Mouse (Mus musculus) ES-E14 (cell line): ENCODE measurements around the gene Cptp. TPM values are rescaled to one million over a fixed set of nuclear protein-coding genes. Genes with fewer than 3 reads are reported as not detected.

Experiments used
- DNase-seq: peaks from one replicate; pipeline ENCODE4 v3.0.0-alpha.2; 2013; ENCODE audit warnings: low read depth, low spot score
- H3K27ac ChIP-seq: 2 replicates; pipeline ENCODE4 v1.5.1; 2012; ENCODE audit warnings: low read depth, mild to moderate bottlenecking, low read length, moderate library complexity, mixed read lengths; ENCODE audit not compliant: poor library complexity, insufficient read depth, severe bottlenecking
- H3K36me3 ChIP-seq: 2 replicates; pipeline ENCODE4 v1.6.1; 2012; ENCODE audit warnings: mild to moderate bottlenecking, low read length, moderate library complexity, mixed read lengths; ENCODE audit not compliant: control insufficient read depth, poor library complexity, insufficient read depth, severe bottlenecking
- H3K4me1 ChIP-seq, 2 experiments: fragments of 150-350 bp in 1 of 2; sonication (generic) in 1 of 2; 2 replicates each; pipeline ENCODE4 v1.6.1; 2012; ENCODE audit warnings: low read length in 2 of 2, mild to moderate bottlenecking in 1 of 2, mixed read lengths in 1 of 2; ENCODE audit not compliant: control insufficient read depth in 2 of 2, insufficient read depth in 2 of 2, poor library complexity in 1 of 2
- H3K4me3 ChIP-seq, 2 experiments: fragments of 150-350 bp in 1 of 2; sonication (generic) in 1 of 2; 2 replicates each; pipeline ENCODE4 v1.5.1; 2012; ENCODE audit warnings: low read length in 2 of 2, low read depth in 1 of 2, mild to moderate bottlenecking in 1 of 2, mixed read lengths in 1 of 2; ENCODE audit not compliant: insufficient read depth in 1 of 2, poor library complexity in 1 of 2, severe bottlenecking in 1 of 2
- H3K9ac ChIP-seq: 2 replicates; pipeline ENCODE4 v1.6.1; 2012; ENCODE audit warnings: low read depth, mild to moderate bottlenecking, low read length, mixed read lengths; ENCODE audit not compliant: poor library complexity, insufficient read depth, severe bottlenecking
- H3K9me3 ChIP-seq: fragments of 150-350 bp; sonication (generic); 2 replicates; pipeline ENCODE4 v1.6.1; 2012; ENCODE audit warnings: low read depth, mild to moderate bottlenecking, low read length; ENCODE audit not compliant: control insufficient read depth, insufficient read depth
- CHD2 ChIP-seq: IDR thresholded peaks from 2 replicates; pipeline ENCODE4 v1.6.1; 2014; ENCODE audit warnings: mild to moderate bottlenecking, low read depth, low read length, inconsistent platforms
- HCFC1 ChIP-seq: IDR thresholded peaks from 2 replicates; pipeline ENCODE4 v1.6.1; 2012; ENCODE audit warnings: low read length, inconsistent platforms, borderline replicate concordance; ENCODE audit not compliant: insufficient read depth
- MAFK ChIP-seq: IDR thresholded peaks from 2 replicates; pipeline ENCODE4 v1.6.1; 2014; ENCODE audit warnings: mild to moderate bottlenecking, low read depth, low read length, inconsistent platforms; ENCODE audit not compliant: insufficient read depth
- ZC3H11A ChIP-seq: IDR thresholded peaks from 2 replicates; pipeline ENCODE4 v1.6.1; 2012; ENCODE audit warnings: low read depth, mild to moderate bottlenecking, inconsistent platforms, low read length, borderline replicate concordance
- ZNF384 ChIP-seq: IDR thresholded peaks from 2 replicates; pipeline ENCODE4 v1.6.1; 2012; ENCODE audit warnings: low read depth, low read length, inconsistent platforms
- in situ Hi-C, 2 experiments: fragments of 600-800 bp; cut with MboI; formaldehyde crosslinking; loops; one replicate each; pipeline ENCODE4 v1.15.1; 2025; ENCODE audit warnings: low sequenced_read_pairs in 2 of 2, inconsistent platforms in 1 of 2; ENCODE audit not compliant: unreplicated experiment in 2 of 2
- total RNA-seq: library from RNA; depleted of rRNA; stranded (reverse); fragments of 300-350 nt; gene quantifications from 2 replicates; pipeline ENCODE4 v1.2.3, GENCODE M21; 2012; rRNA removed

Cptp gene
- 9.7 and 10.1 TPM in 2 replicates for total RNA-seq

- in situ Hi-C loops, result no loop called here
- TF ChIP-seq CHD2 (no peak), ZC3H11A (no peak), ZNF384 (no peak), HCFC1 (no peak), MAFK (no peak)
- H3K27ac ChIP-seq, result peak within 1 kb of the TSS; percentile 11; the same call in 1 of the 2 replicates
- peak; percentile 93 for DNase-seq
- H3K4me3 ChIP-seq, result peak within 1 kb of the TSS; percentile 95 to 100
- peaks cover 31% of the 10 kb centered on the region for H3K36me3 ChIP-seq
- H3K9me3 ChIP-seq, result no peaks in the 10 kb centered on the region
- H3K4me1 ChIP-seq, result peaks cover 0 to 2% of the 10 kb centered on the region in 2 experiments; a peak in 1 of 4 replicates
- peak within 1 kb of the TSS; percentile 98 for H3K9ac ChIP-seq
Measured at GRCm38 (mm10) chr4:155869317-155870033, at the start of gene Cptp, which contains the start of gene Ints11. Gene Cptp (minus strand): TSS chr4:155869440. Gene Ints11 (plus strand): TSS chr4:155869546.

- DNase-seq, result no peak
- TF ChIP-seq MAFK, result no peak
- no peak for TF ChIP-seq ZC3H11A
- TF ChIP-seq HCFC1, result no peak
- TF ChIP-seq CHD2, result no peak
- no peak for TF ChIP-seq ZNF384
- Histone ChIP-seq H3K27ac (no peak overlapping the region), H3K9ac (no peak overlapping the region), H3K9me3 (no peaks in the 10 kb centered on the region), H3K4me3 (no peak overlapping the region), H3K36me3 (peaks cover 3% of the 10 kb centered on the region; the same call in 1 of the 2 replicates), H3K4me1 (no peaks in the 10 kb centered on the region)
- in situ Hi-C loops, result no loop called here
Measured at GRCm38 (mm10) chr4:155908751-155909150, 39.5 kb upstream of the Cptp start.

- in situ Hi-C loops, result no loop called here
Measured at GRCm38 (mm10) chr4:155908281-155908680, 39.0 kb upstream of the Cptp start.

GRCm38 (mm10) chr4:155907003-155907402, 37.8 kb upstream of the Cptp start:
- DNase-seq, result no peak
- TF ChIP-seq MAFK (no peak), ZNF384 (no peak), CHD2 (no peak), HCFC1 (no peak)
- in situ Hi-C loops, result no loop called here
- Histone ChIP-seq H3K9ac (no peak overlapping the region), H3K27ac (no peak overlapping the region), H3K4me1 (no peaks in the 10 kb centered on the region), H3K36me3 (peaks cover 14% of the 10 kb centered on the region), H3K9me3 (no peaks in the 10 kb centered on the region), H3K4me3 (no peak overlapping the region)

More at GRCm38 (mm10) chr4:155908281-155908680, 39.0 kb upstream of the Cptp start:
- H3K9me3 ChIP-seq, result no peaks in the 10 kb centered on the region
- no peak for TF ChIP-seq HCFC1
- no peak for TF ChIP-seq ZC3H11A
- TF ChIP-seq MAFK, result no peak
- TF ChIP-seq CHD2, result no peak
- TF ChIP-seq ZNF384, result no peak
- H3K4me1 ChIP-seq, result no peaks in the 10 kb centered on the region
- H3K9ac ChIP-seq, result no peak overlapping the region
- no peak overlapping the region for H3K4me3 ChIP-seq
- H3K27ac ChIP-seq, result no peak overlapping the region
- DNase-seq, result no peak
- peaks cover 3% of the 10 kb centered on the region; the same call in 1 of the 2 replicates for H3K36me3 ChIP-seq
